Mouse (Mus musculus): ENCODE results near the gene Vamp9. TPM values are rescaled to one million over a fixed set of nuclear protein-coding genes. Genes with fewer than 3 reads are reported as not detected.

Gene Vamp9
- polyA plus RNA-seq, 1 experiment from 2014 or later = 1.0 TPM

- Histone ChIP-seq H3K4me1 (replicated peaks; ENCODE audit: control insufficient read depth, insufficient read depth, low read length) (no peaks in the 10 kb centered on the region), H3K9ac (replicated peaks; ENCODE audit: low read depth, low read length) (no peak overlapping the region), H3K4me3 (replicated peaks; ENCODE audit: low read length) (no peak overlapping the region), H3K27me3 (replicated peaks; ENCODE audit: control insufficient read depth, insufficient read depth, low read length) (no peaks in the 10 kb centered on the region), H3K4me2 (ENCODE audit: low read length) (no peak overlapping the region), H3K27ac (ENCODE audit: low read length) (no peak overlapping the region), H3K9me3 (ENCODE audit: control insufficient read depth, low read length) (no peaks in the 10 kb centered on the region), H3K36me3 (ENCODE audit: control insufficient read depth, insufficient read depth) (no peaks in the 10 kb centered on the region)
- no peak for ATAC-seq
- 83% methylated on average over 6 of the region's 6 CpGs for WGBS
These were observed 25.9 kb downstream of the Vamp9 start for GRCm38 (mm10) chr5:99931910-99932309.

GRCm38 (mm10) chr5:99939440-99939839 is 33.4 kb downstream of the Vamp9 start:
- no peaks in the 10 kb centered on the region for H3K4me1 ChIP-seq (replicated peaks; ENCODE audit: control insufficient read depth, insufficient read depth, low read length)
- no peak overlapping the region for H3K27ac ChIP-seq (ENCODE audit: low read length)
- H3K9me3 ChIP-seq (ENCODE audit: control insufficient read depth, low read length) = peaks cover 4% of the 10 kb centered on the region
- no peak overlapping the region for H3K4me2 ChIP-seq (ENCODE audit: low read length)
- no peaks in the 10 kb centered on the region for H3K27me3 ChIP-seq (replicated peaks; ENCODE audit: control insufficient read depth, insufficient read depth, low read length)
- no peak overlapping the region for H3K9ac ChIP-seq (replicated peaks; ENCODE audit: low read depth, low read length)
- no peak overlapping the region for H3K4me3 ChIP-seq (replicated peaks; ENCODE audit: low read length)
- WGBS = 79% methylated on average over 3 of the region's 3 CpGs
- H3K36me3 ChIP-seq (ENCODE audit: control insufficient read depth, insufficient read depth) = no peaks in the 10 kb centered on the region
- no peak for ATAC-seq

- H3K9ac ChIP-seq (replicated peaks; ENCODE audit: low read depth, low read length) = no peak overlapping the region
- no peak overlapping the region for H3K4me3 ChIP-seq (replicated peaks; ENCODE audit: low read length)
- no peak for ATAC-seq
- H3K4me1 ChIP-seq (replicated peaks; ENCODE audit: control insufficient read depth, insufficient read depth, low read length) = no peaks in the 10 kb centered on the region
- no peak overlapping the region for H3K4me2 ChIP-seq (ENCODE audit: low read length)
- H3K9me3 ChIP-seq (ENCODE audit: control insufficient read depth, low read length) = peaks cover 11% of the 10 kb centered on the region
- no peaks in the 10 kb centered on the region for H3K27me3 ChIP-seq (replicated peaks; ENCODE audit: control insufficient read depth, insufficient read depth, low read length)
- WGBS = 84% methylated on average over 10 of the region's 10 CpGs
- H3K27ac ChIP-seq (ENCODE audit: low read length) = no peak overlapping the region
- H3K36me3 ChIP-seq (ENCODE audit: control insufficient read depth, insufficient read depth) = no peaks in the 10 kb centered on the region; the same call in 1 of the 2 replicates
These were observed 35.2 kb downstream of the Vamp9 start for GRCm38 (mm10) chr5:99941273-99941672.

DNA sequence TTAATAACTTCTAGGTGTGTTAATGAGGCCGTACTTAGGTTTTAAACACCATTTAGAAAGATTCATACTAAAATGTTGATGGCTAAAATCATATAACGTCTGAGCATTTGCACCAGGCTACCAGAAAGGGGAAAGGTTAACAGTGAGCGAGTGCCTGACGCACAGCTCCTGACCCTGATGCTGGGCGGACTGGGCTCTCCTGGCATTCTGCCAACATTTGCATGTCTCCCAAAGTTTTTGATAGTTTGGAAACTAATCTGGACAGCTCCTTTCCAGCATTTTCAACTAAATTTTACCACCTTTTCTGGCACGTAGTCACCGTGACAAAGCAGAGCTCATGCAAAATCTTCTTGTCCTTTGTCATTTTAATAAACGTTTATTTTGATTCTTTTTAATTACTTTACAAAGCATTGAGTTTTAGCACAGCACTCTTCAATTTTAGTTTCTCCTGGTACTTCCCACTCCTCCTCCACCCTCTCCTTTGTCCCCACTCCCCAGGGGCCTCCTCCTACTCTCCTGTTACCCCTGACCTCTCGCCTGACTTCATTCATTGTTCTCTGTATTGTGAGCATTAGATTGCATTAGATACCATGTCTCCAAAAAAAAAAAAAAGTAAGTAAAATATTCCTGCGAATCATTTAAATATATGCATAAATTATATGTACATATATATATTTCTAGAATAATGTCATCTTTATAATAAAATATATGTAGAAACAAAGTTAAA is 35.9 kb downstream of the Vamp9 start:
- Histone ChIP-seq H3K9me3 (ENCODE audit: control insufficient read depth, low read length) (peaks cover 11% of the 10 kb centered on the region), H3K4me3 (replicated peaks; ENCODE audit: low read length) (no peak overlapping the region), H3K27ac (ENCODE audit: low read length) (no peak overlapping the region), H3K27me3 (replicated peaks; ENCODE audit: control insufficient read depth, insufficient read depth, low read length) (no peaks in the 10 kb centered on the region), H3K9ac (replicated peaks; ENCODE audit: low read depth, low read length) (no peak overlapping the region), H3K4me1 (replicated peaks; ENCODE audit: control insufficient read depth, insufficient read depth, low read length) (no peaks in the 10 kb centered on the region), H3K36me3 (ENCODE audit: control insufficient read depth, insufficient read depth) (no peaks in the 10 kb centered on the region; the same call in 1 of the 2 replicates), H3K4me2 (ENCODE audit: low read length) (no peak overlapping the region)
- ATAC-seq = no peak
- 39% methylated on average over 10 of the region's 10 CpGs for WGBS

- Histone ChIP-seq H3K36me3 (ENCODE audit: control insufficient read depth, insufficient read depth) (peaks cover 4% of the 10 kb centered on the region; the same call in 1 of the 2 replicates), H3K27me3 (replicated peaks; ENCODE audit: control insufficient read depth, insufficient read depth, low read length) (no peaks in the 10 kb centered on the region), H3K4me2 (ENCODE audit: low read length) (no peak overlapping the region), H3K4me1 (replicated peaks; ENCODE audit: control insufficient read depth, insufficient read depth, low read length) (no peaks in the 10 kb centered on the region), H3K9me3 (ENCODE audit: control insufficient read depth, low read length) (no peaks in the 10 kb centered on the region), H3K9ac (replicated peaks; ENCODE audit: low read depth, low read length) (no peak overlapping the region), H3K4me3 (replicated peaks; ENCODE audit: low read length) (no peak overlapping the region), H3K27ac (ENCODE audit: low read length) (no peak overlapping the region)
- WGBS = 91% methylated on average over 5 of the region's 5 CpGs
- ATAC-seq = no peak
These were observed 46.5 kb downstream of the Vamp9 start for GRCm38 (mm10) chr5:99952513-99952912.

GRCm38 (mm10) chr5:99953883-99954282 is 47.8 kb downstream of the Vamp9 start:
- Histone ChIP-seq H3K9ac (replicated peaks; ENCODE audit: low read depth, low read length) (no peak overlapping the region), H3K4me2 (ENCODE audit: low read length) (no peak overlapping the region), H3K4me1 (replicated peaks; ENCODE audit: control insufficient read depth, insufficient read depth, low read length) (no peaks in the 10 kb centered on the region), H3K4me3 (replicated peaks; ENCODE audit: low read length) (no peak overlapping the region), H3K27me3 (replicated peaks; ENCODE audit: control insufficient read depth, insufficient read depth, low read length) (no peaks in the 10 kb centered on the region), H3K9me3 (ENCODE audit: control insufficient read depth, low read length) (no peaks in the 10 kb centered on the region), H3K36me3 (ENCODE audit: control insufficient read depth, insufficient read depth) (peaks cover 8% of the 10 kb centered on the region), H3K27ac (ENCODE audit: low read length) (no peak overlapping the region)
- ATAC-seq = peak; percentile 21
- WGBS = 10% methylated on average over 1 of the region's 1 CpGs

DNA sequence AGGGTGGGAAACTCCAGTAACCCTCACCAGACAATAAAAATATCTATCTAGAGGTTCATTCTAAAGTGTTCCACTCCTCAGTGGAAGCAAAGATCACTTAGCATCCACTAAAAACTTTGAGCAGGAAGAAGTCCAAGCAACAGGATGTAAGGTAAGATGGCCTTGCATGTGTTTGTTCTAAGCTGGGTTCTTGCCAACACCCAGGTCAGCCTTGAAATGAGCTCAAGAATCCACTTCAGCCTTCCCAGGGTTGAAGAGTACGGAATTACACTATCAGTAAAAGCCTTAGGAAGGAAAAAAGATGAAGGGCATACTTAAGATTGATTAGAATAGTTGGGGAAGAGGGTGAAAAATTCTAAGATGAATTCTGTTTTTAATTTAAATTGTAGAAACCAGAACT is 52.6 kb downstream of the Vamp9 start:
- no peak overlapping the region for H3K4me2 ChIP-seq (ENCODE audit: low read length)
- H3K9ac ChIP-seq (replicated peaks; ENCODE audit: low read depth, low read length) = no peak overlapping the region
- no peaks in the 10 kb centered on the region for H3K9me3 ChIP-seq (ENCODE audit: control insufficient read depth, low read length)
- peaks cover 25% of the 10 kb centered on the region for H3K36me3 ChIP-seq (ENCODE audit: control insufficient read depth, insufficient read depth)
- no peak overlapping the region for H3K4me3 ChIP-seq (replicated peaks; ENCODE audit: low read length)
- ATAC-seq = no peak
- H3K4me1 ChIP-seq (replicated peaks; ENCODE audit: control insufficient read depth, insufficient read depth, low read length) = no peaks in the 10 kb centered on the region
- no peaks in the 10 kb centered on the region for H3K27me3 ChIP-seq (replicated peaks; ENCODE audit: control insufficient read depth, insufficient read depth, low read length)
- WGBS = 92% methylated on average over 1 of the region's 1 CpGs
- H3K27ac ChIP-seq (ENCODE audit: low read length) = no peak overlapping the region

DNA sequence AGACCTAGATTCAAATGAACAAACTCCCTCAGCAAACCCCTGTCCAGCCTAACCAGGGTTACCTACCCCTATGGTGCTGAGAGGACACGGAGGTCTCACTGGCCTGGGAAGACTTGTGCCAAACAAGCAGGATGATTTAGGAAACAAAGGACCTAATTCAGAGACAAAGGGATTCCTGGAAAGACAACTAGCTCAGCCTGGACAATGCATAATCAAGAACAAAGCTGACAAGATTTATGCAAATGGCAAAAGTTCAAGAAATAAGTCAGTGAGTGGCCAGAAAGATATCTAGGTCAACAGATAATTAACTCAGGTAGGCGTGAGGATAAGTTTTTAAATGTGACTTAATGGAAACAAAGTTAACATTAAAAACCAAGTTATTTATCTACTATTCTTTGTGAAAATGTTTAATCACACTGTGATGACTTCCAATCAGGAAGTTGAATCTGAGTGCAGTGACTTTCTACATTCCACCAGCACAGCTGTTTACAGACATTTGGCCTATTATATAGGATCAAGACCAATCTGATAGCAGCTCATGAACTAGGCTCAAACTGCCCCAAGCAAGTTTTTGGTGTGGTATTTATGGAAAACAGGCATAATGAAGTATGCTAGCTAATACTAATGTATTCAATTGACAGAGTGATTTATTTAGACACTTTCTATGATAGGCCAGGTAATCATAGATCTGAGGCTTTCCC is 53.3 kb downstream of the Vamp9 start:
- no peak for ATAC-seq
- no peaks in the 10 kb centered on the region for H3K9me3 ChIP-seq (ENCODE audit: control insufficient read depth, low read length)
- no peak overlapping the region for H3K9ac ChIP-seq (replicated peaks; ENCODE audit: low read depth, low read length)
- H3K4me2 ChIP-seq (ENCODE audit: low read length) = no peak overlapping the region
- H3K27me3 ChIP-seq (replicated peaks; ENCODE audit: control insufficient read depth, insufficient read depth, low read length) = no peaks in the 10 kb centered on the region
- 68% methylated on average over 2 of the region's 2 CpGs for WGBS
- peaks cover 29% of the 10 kb centered on the region for H3K36me3 ChIP-seq (ENCODE audit: control insufficient read depth, insufficient read depth)
- no peak overlapping the region for H3K4me3 ChIP-seq (replicated peaks; ENCODE audit: low read length)
- no peak overlapping the region for H3K27ac ChIP-seq (ENCODE audit: low read length)
- H3K4me1 ChIP-seq (replicated peaks; ENCODE audit: control insufficient read depth, insufficient read depth, low read length) = no peaks in the 10 kb centered on the region

- Histone ChIP-seq H3K9me3 (ENCODE audit: control insufficient read depth, low read length) (no peaks in the 10 kb centered on the region), H3K9ac (replicated peaks; ENCODE audit: low read depth, low read length) (no peak overlapping the region), H3K36me3 (ENCODE audit: control insufficient read depth, insufficient read depth) (peaks cover 30% of the 10 kb centered on the region), H3K4me3 (replicated peaks; ENCODE audit: low read length) (no peak overlapping the region), H3K27me3 (replicated peaks; ENCODE audit: control insufficient read depth, insufficient read depth, low read length) (no peaks in the 10 kb centered on the region), H3K27ac (ENCODE audit: low read length) (no peak overlapping the region), H3K4me1 (replicated peaks; ENCODE audit: control insufficient read depth, insufficient read depth, low read length) (no peaks in the 10 kb centered on the region), H3K4me2 (ENCODE audit: low read length) (no peak overlapping the region)
- 90% methylated on average over 2 of the region's 2 CpGs for WGBS
- no peak for ATAC-seq
These were observed 53.9 kb downstream of the Vamp9 start for GRCm38 (mm10) chr5:99959960-99960359.
